Mouse (Mus musculus) ES-E14 (cell line): Measurements from ENCODE around the gene Nfat5. TPM values are rescaled to one million over a fixed set of nuclear protein-coding genes. Genes with fewer than 3 reads are reported as not detected.

Experiments
- DNase-seq: peaks from one replicate; pipeline ENCODE4 v3.0.0-alpha.2; 2013; ENCODE audit warnings: low read depth, low spot score
- H3K27ac ChIP-seq: 2 replicates; pipeline ENCODE4 v1.5.1; 2012; ENCODE audit warnings: low read depth, mild to moderate bottlenecking, low read length, moderate library complexity, mixed read lengths; ENCODE audit not compliant: poor library complexity, insufficient read depth, severe bottlenecking
- H3K36me3 ChIP-seq: 2 replicates; pipeline ENCODE4 v1.6.1; 2012; ENCODE audit warnings: mild to moderate bottlenecking, low read length, moderate library complexity, mixed read lengths; ENCODE audit not compliant: control insufficient read depth, poor library complexity, insufficient read depth, severe bottlenecking
- H3K4me1 ChIP-seq, 2 experiments: fragments of 150-350 bp in 1 of 2; sonication (generic) in 1 of 2; 2 replicates each; pipeline ENCODE4 v1.6.1; 2012; ENCODE audit warnings: low read length in 2 of 2, mild to moderate bottlenecking in 1 of 2, mixed read lengths in 1 of 2; ENCODE audit not compliant: control insufficient read depth in 2 of 2, insufficient read depth in 2 of 2, poor library complexity in 1 of 2
- H3K4me3 ChIP-seq, 2 experiments: fragments of 150-350 bp in 1 of 2; sonication (generic) in 1 of 2; 2 replicates each; pipeline ENCODE4 v1.5.1; 2012; ENCODE audit warnings: low read length in 2 of 2, low read depth in 1 of 2, mild to moderate bottlenecking in 1 of 2, mixed read lengths in 1 of 2; ENCODE audit not compliant: insufficient read depth in 1 of 2, poor library complexity in 1 of 2, severe bottlenecking in 1 of 2
- H3K9ac ChIP-seq: 2 replicates; pipeline ENCODE4 v1.6.1; 2012; ENCODE audit warnings: low read depth, mild to moderate bottlenecking, low read length, mixed read lengths; ENCODE audit not compliant: poor library complexity, insufficient read depth, severe bottlenecking
- H3K9me3 ChIP-seq: fragments of 150-350 bp; sonication (generic); 2 replicates; pipeline ENCODE4 v1.6.1; 2012; ENCODE audit warnings: low read depth, mild to moderate bottlenecking, low read length; ENCODE audit not compliant: control insufficient read depth, insufficient read depth
- CHD2 ChIP-seq: IDR thresholded peaks from 2 replicates; pipeline ENCODE4 v1.6.1; 2014; ENCODE audit warnings: mild to moderate bottlenecking, low read depth, low read length, inconsistent platforms
- HCFC1 ChIP-seq: IDR thresholded peaks from 2 replicates; pipeline ENCODE4 v1.6.1; 2012; ENCODE audit warnings: low read length, inconsistent platforms, borderline replicate concordance; ENCODE audit not compliant: insufficient read depth
- MAFK ChIP-seq: IDR thresholded peaks from 2 replicates; pipeline ENCODE4 v1.6.1; 2014; ENCODE audit warnings: mild to moderate bottlenecking, low read depth, low read length, inconsistent platforms; ENCODE audit not compliant: insufficient read depth
- ZC3H11A ChIP-seq: IDR thresholded peaks from 2 replicates; pipeline ENCODE4 v1.6.1; 2012; ENCODE audit warnings: low read depth, mild to moderate bottlenecking, inconsistent platforms, low read length, borderline replicate concordance
- ZNF384 ChIP-seq: IDR thresholded peaks from 2 replicates; pipeline ENCODE4 v1.6.1; 2012; ENCODE audit warnings: low read depth, low read length, inconsistent platforms
- in situ Hi-C, 2 experiments: fragments of 600-800 bp; cut with MboI; formaldehyde crosslinking; loops; one replicate each; pipeline ENCODE4 v1.15.1; 2025; ENCODE audit warnings: low sequenced_read_pairs in 2 of 2, inconsistent platforms in 1 of 2; ENCODE audit not compliant: unreplicated experiment in 2 of 2
- total RNA-seq: library from RNA; depleted of rRNA; stranded (reverse); fragments of 300-350 nt; gene quantifications from 2 replicates; pipeline ENCODE4 v1.2.3, GENCODE M21; 2012

Gene Nfat5
- total RNA-seq, 1 experiment, result 24.2 TPM

- Histone ChIP-seq H3K27ac (no peak overlapping the region; the same call in 1 of the 2 replicates), H3K4me3 (no peak overlapping the region), H3K36me3 (no peaks in the 10 kb centered on the region), H3K9ac (no peak overlapping the region), H3K9me3 (no peaks in the 10 kb centered on the region), H3K4me1 (0 out of 4 replicates have a peak, but pooled peaks cover 0 to 2% of the 10 kb centered on the region in 2 experiments)
- in situ Hi-C loops, result no loop called here
- TF ChIP-seq ZNF384 (no peak), CHD2 (no peak), HCFC1 (no peak), ZC3H11A (no peak), MAFK (no peak)
- no peak for DNase-seq
Observed at GRCm38 (mm10) chr8:107391136-107391516, 97.9 kb downstream of the Nfat5 start.

- Histone ChIP-seq H3K4me3 (no peak overlapping the region), H3K36me3 (no peaks in the 10 kb centered on the region), H3K4me1 (peaks cover 2 to 10% of the 10 kb centered on the region in 2 experiments; a peak in 2 of 4 replicates), H3K9ac (no peak overlapping the region), H3K27ac (no peak overlapping the region), H3K9me3 (no peaks in the 10 kb centered on the region)
- DNase-seq, result no peak
- in situ Hi-C loops, result no loop called here
- TF ChIP-seq ZNF384 (peak; percentile 76; the same call in 1 of the 2 replicates), HCFC1 (no peak)
Observed at GRCm38 (mm10) chr8:107395397-107395796, 102.1 kb downstream of the Nfat5 start.

- H3K27ac ChIP-seq, result no peak overlapping the region
- in situ Hi-C loops, result no loop called here
- no peaks in the 10 kb centered on the region for H3K36me3 ChIP-seq
- H3K4me3 ChIP-seq, result no peak overlapping the region
- TF ChIP-seq HCFC1 (no peak), ZNF384 (no peak)
- no peak overlapping the region for H3K9ac ChIP-seq
- DNase-seq, result no peak
- no peaks in the 10 kb centered on the region for H3K9me3 ChIP-seq
- peaks cover 2 to 10% of the 10 kb centered on the region in 2 experiments; a peak in 2 of 4 replicates for H3K4me1 ChIP-seq
Observed at GRCm38 (mm10) chr8:107396106-107396670, 102.9 kb downstream of the Nfat5 start.

- H3K9ac ChIP-seq, result no peak overlapping the region
- H3K9me3 ChIP-seq, result no peaks in the 10 kb centered on the region
- peaks cover 2 to 16% of the 10 kb centered on the region in 2 experiments; a peak in 2 of 4 replicates for H3K4me1 ChIP-seq
- no peak overlapping the region for H3K27ac ChIP-seq
- no peak for TF ChIP-seq ZC3H11A
- TF ChIP-seq HCFC1, result no peak
- TF ChIP-seq CHD2, result no peak
- TF ChIP-seq ZNF384, result no peak
- TF ChIP-seq MAFK, result no peak
- DNase-seq, result no peak
- no peak overlapping the region for H3K4me3 ChIP-seq
- in situ Hi-C loops, result no loop called here
- no peaks in the 10 kb centered on the region for H3K36me3 ChIP-seq
Observed at GRCm38 (mm10) chr8:107397665-107398064, 104.4 kb downstream of the Nfat5 start.

- Histone ChIP-seq H3K4me1 (peaks cover 2 to 16% of the 10 kb centered on the region in 2 experiments; a peak in 2 of 4 replicates), H3K27ac (no peak overlapping the region), H3K4me3 (no peak overlapping the region), H3K9me3 (no peaks in the 10 kb centered on the region), H3K9ac (no peak overlapping the region), H3K36me3 (no peaks in the 10 kb centered on the region)
- no peak for TF ChIP-seq ZNF384
- no peak for TF ChIP-seq CHD2
- no peak for TF ChIP-seq ZC3H11A
- no peak for TF ChIP-seq HCFC1
- TF ChIP-seq MAFK, result no peak
- DNase-seq, result no peak
- in situ Hi-C loops, result no loop called here
Observed at GRCm38 (mm10) chr8:107399495-107399894, 106.2 kb downstream of the Nfat5 start.
